ENCODE assay signal across 8 mouse cellular contexts in the genomic region with DNA sequence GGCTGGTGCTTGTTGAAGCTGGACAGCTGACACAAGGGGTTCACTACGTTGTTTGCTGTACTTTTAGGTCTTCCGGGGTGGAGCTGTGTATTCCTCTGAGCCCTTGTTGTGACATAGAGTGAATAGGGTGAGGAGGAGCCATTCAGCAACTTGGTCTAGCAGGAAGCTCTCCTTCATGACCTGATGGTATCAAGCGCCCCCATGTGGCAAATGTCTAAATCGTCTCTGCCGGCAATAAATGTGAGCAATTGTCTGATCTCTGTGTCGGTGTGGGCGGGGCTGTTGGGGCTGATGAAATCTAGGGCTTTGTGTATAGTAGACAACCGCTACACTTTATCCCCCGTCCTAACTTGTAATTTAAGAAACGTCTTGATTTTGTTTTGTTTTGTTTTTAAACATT.
DNase-seq lines count a peak whose midpoint lies in the region; ATAC-seq lines count a peak whose summit lies in the region.

No protein-coding gene starts in this region.

- H3K27me3 ChIP-seq in intestine, embryonic 15.5 days (replicated peaks): no peaks in the 10 kb centered on the region
- no peaks in the 10 kb centered on the region for H3K27me3 ChIP-seq in midbrain, embryonic 11.5 days (ENCODE audit: control insufficient read depth, insufficient read depth, low read length)

- H3K4me2 ChIP-seq in intestine, embryonic 15.5 days (replicated peaks): peak overlapping the region; percentile 38
- no peak overlapping the region; the same call in 1 of the 2 replicates for H3K4me2 ChIP-seq in midbrain, embryonic 11.5 days

- peak; percentile 87 for ATAC-seq in intestine, embryonic 15.5 days
- peak; percentile 88 for ATAC-seq in midbrain, embryonic 11.5 days (ENCODE audit: low FRiP score)

- H3K27ac ChIP-seq in intestine, embryonic 15.5 days: no peak overlapping the region
- H3K27ac ChIP-seq in midbrain, embryonic 11.5 days (ENCODE audit: low read depth, low read length): no peak overlapping the region

- 3% methylated on average over 10 of the region's 10 CpGs for WGBS in intestine, embryonic 15.5 days
- 6% methylated on average over 10 of the region's 10 CpGs for WGBS in midbrain, embryonic 11.5 days

- no peak overlapping the region for H3K9ac ChIP-seq in intestine, embryonic 15.5 days
- H3K9ac ChIP-seq in midbrain, embryonic 11.5 days (ENCODE audit: low read length): no peak overlapping the region

- no peaks in the 10 kb centered on the region for H3K36me3 ChIP-seq in intestine, embryonic 15.5 days
- no peaks in the 10 kb centered on the region for H3K36me3 ChIP-seq in midbrain, embryonic 11.5 days (ENCODE audit: control insufficient read depth, insufficient read depth, low read length)

- no peak overlapping the region for H3K4me3 ChIP-seq in intestine, embryonic 15.5 days (replicated peaks)
- no peak overlapping the region for H3K4me3 ChIP-seq in midbrain, embryonic 11.5 days (ENCODE audit: low read depth, low read length)

- peak; percentile 83 for DNase-seq in adrenal gland, adult 8-10 months
- DNase-seq in embryo, embryonic 9.5 days (ENCODE audit: extremely low spot score): peak; percentile 87
- DNase-seq in gastrocnemius, postnatal 4 days (ENCODE audit: low spot score in 2 of 2): peak; percentile 74 to 87
- peak; percentile 81 to 91 for DNase-seq in left cerebral cortex, postnatal 25 days (ENCODE audit: low spot score in 2 of 2)
- peak; percentile 97 for DNase-seq in midbrain, embryonic 11.5 days (ENCODE audit: low spot score, missing footprints)
- peak; percentile 83 for DNase-seq in right cerebral cortex, postnatal 4 days
- DNase-seq in yolk sac, embryonic 10.5 days (ENCODE audit: low spot score): peak; percentile 89

- H3K9me3 ChIP-seq in intestine, embryonic 15.5 days: no peaks in the 10 kb centered on the region
- no peaks in the 10 kb centered on the region for H3K9me3 ChIP-seq in midbrain, embryonic 11.5 days (ENCODE audit: control insufficient read depth, low read length)

- no peaks in the 10 kb centered on the region for H3K4me1 ChIP-seq in intestine, embryonic 15.5 days (replicated peaks)
- no peaks in the 10 kb centered on the region for H3K4me1 ChIP-seq in midbrain, embryonic 11.5 days (ENCODE audit: control insufficient read depth, insufficient read depth, low read length)

- intact Hi-C loops in left cerebral cortex, postnatal 25 days (cut with DNase I): loop anchor here (1.0 to 2.0 kb wide), 3 partner anchors 121 to 318 kb away; a partner anchor contains a TSS
